Mouse (Mus musculus): ENCODE results near the gene Prps1. TPM values are rescaled to one million over a fixed set of nuclear protein-coding genes. Genes with fewer than 3 reads are reported as not detected.

The Prps1 gene
- polyA plus RNA-seq, 1 experiment: 10.2 TPM

DNA sequence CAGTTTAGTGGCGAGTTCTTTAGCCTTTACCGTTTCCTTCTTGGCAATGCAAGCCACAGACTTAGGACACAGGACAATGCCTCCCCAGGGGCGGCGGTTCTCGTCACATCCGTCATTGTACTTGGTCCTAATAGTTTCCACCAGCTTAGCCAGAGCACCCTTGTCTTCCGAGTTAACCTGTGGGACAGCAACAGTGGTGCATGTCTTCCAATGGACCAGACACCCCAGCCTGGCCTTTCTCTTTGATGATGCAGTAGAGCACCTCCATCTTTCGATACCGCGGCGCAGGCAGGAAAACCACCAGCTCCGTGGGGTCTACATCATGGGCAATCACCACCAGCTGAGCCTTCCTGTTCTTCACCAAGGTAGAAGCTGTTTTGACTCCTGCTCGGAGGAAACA lies 10.9 kb upstream of the Prps1 start:
- H3K4me1 ChIP-seq (ENCODE audit: control insufficient read depth, insufficient read depth, low read length): no peaks in the 10 kb centered on the region; the same call in 1 of the 2 replicates
- no peak overlapping the region for H3K4me3 ChIP-seq (replicated peaks; ENCODE audit: extremely low read depth, low read depth, low read length)
- TF ChIP-seq CTCF (IDR thresholded peaks at IDR 0.05; ENCODE audit: insufficient read depth, low read length): no peak
- no peak for TF ChIP-seq POLR2A (IDR thresholded peaks at IDR 0.05; ENCODE audit: borderline replicate concordance, extremely low read depth, low read depth, low read length)
- WGBS: 71% methylated on average over 13 of the region's 13 CpGs
- no peak for DNase-seq

- DNase-seq: no peak
- no peak overlapping the region for H3K4me3 ChIP-seq (replicated peaks; ENCODE audit: extremely low read depth, low read depth, low read length)
- 45% methylated on average over 3 of the region's 3 CpGs for WGBS
- H3K4me1 ChIP-seq (ENCODE audit: control insufficient read depth, insufficient read depth, low read length): no peaks in the 10 kb centered on the region; the same call in 1 of the 2 replicates
- TF ChIP-seq CTCF (IDR thresholded peaks at IDR 0.05; ENCODE audit: insufficient read depth, low read length): no peak
- no peak for TF ChIP-seq POLR2A (IDR thresholded peaks at IDR 0.05; ENCODE audit: borderline replicate concordance, extremely low read depth, low read depth, low read length)
Measured at GRCm38 (mm10) chrX:140450071-140450470, 6.3 kb upstream of the Prps1 start.

GRCm38 (mm10) chrX:140456751-140457491 lies 508 bp downstream of the Prps1 start:
- H3K4me1 ChIP-seq (ENCODE audit: control insufficient read depth, insufficient read depth, low read length): no peaks in the 10 kb centered on the region
- no peak for TF ChIP-seq CTCF (IDR thresholded peaks at IDR 0.05; ENCODE audit: insufficient read depth, low read length)
- H3K4me3 ChIP-seq (replicated peaks; ENCODE audit: extremely low read depth, low read depth, low read length): peak overlapping the region; percentile 73
- DNase-seq: no peak
- WGBS: 36% methylated on average over 39 of the region's 39 CpGs

DNA sequence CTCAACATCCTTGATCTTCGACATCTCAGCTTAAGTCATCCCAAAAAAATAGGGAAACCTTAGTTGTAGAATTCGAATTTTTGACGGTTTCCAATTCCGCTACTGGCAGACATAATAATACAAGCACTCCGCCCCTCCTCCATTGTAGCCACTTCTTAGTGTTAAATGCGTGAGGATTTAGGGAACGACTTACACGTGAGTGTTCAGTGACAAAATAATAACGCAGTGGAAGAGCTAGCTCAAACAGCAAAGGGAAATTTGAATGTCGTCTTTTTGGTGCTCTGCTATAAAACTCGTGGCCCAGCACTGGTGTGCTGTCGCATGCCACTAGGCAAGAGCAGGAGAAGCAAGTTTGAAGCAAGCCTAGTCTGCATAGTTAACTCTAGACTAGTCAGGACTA lies 1.1 kb downstream of the Prps1 start:
- DNase-seq: no peak
- TF ChIP-seq POLR2A (IDR thresholded peaks at IDR 0.05; ENCODE audit: borderline replicate concordance, extremely low read depth, low read depth, low read length) (no peak), CTCF (IDR thresholded peaks at IDR 0.05; ENCODE audit: insufficient read depth, low read length) (no peak)
- WGBS: 31% methylated on average over 12 of the region's 12 CpGs
- H3K4me3 ChIP-seq (replicated peaks; ENCODE audit: extremely low read depth, low read depth, low read length): peak overlapping the region; percentile 73
- no peaks in the 10 kb centered on the region for H3K4me1 ChIP-seq (ENCODE audit: control insufficient read depth, insufficient read depth, low read length)

DNA sequence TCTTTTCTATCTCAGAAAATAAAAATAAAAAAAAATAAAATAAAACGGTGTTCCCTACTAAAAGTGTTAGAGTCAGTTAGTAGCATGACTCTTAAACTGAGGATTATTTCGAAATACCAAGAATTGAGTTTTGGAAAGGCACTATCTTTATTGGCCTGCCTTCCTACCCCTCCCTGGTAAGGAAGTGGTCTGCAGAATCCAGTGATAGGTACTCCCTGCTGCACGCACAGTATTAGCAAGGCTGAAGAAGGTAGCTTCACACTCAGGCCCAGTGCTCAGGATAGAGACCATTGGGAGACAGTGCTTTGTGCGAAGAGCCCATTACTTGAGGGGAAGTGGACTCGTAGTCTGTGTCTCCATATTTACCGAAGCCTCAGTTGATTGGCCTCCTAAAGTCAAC lies 21.8 kb downstream of the Prps1 start:
- H3K4me3 ChIP-seq (replicated peaks; ENCODE audit: extremely low read depth, low read depth, low read length): no peak overlapping the region

DNA sequence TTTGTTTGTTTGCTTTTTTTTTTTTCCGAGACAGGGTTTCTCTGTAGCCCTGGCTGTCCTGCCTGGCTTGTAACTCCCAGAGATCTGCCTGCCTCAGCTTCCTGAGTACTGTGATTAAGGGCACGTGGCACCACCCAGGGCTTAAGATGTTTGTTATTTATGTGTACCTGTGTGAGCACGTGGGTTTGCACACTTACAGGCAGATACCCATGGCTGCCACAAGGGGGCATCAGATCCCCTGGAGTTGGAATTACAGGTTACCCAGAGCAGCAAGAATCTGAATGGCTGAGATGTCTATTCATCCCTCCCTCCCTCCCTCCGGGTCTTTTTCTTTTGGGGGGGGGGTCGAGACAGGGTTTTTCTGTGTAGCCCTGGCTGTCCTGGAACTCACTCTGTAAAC lies 22.8 kb downstream of the Prps1 start:
- peak; percentile 36 for DNase-seq
- 35% methylated on average over 5 of the region's 5 CpGs for WGBS

More for the DNA sequence above, 21.8 kb downstream of the Prps1 start:
- no peak for TF ChIP-seq POLR2A (IDR thresholded peaks at IDR 0.05; ENCODE audit: borderline replicate concordance, extremely low read depth, low read depth, low read length)
- TF ChIP-seq CTCF (IDR thresholded peaks at IDR 0.05; ENCODE audit: insufficient read depth, low read length): no peak
- 81% methylated on average over 6 of the region's 6 CpGs for WGBS
- DNase-seq: no peak
- no peaks in the 10 kb centered on the region for H3K4me1 ChIP-seq (ENCODE audit: control insufficient read depth, insufficient read depth, low read length)

GRCm38 (mm10) chrX:140489174-140489573 lies 32.8 kb downstream of the Prps1 start:
- no peak for TF ChIP-seq POLR2A (IDR thresholded peaks at IDR 0.05; ENCODE audit: borderline replicate concordance, extremely low read depth, low read depth, low read length)
- no peak for TF ChIP-seq CTCF (IDR thresholded peaks at IDR 0.05; ENCODE audit: insufficient read depth, low read length)
- WGBS: 98% methylated on average over 1 of the region's 1 CpGs

More for the DNA sequence above, 22.8 kb downstream of the Prps1 start:
- H3K4me1 ChIP-seq (ENCODE audit: control insufficient read depth, insufficient read depth, low read length): no peaks in the 10 kb centered on the region
- TF ChIP-seq POLR2A (IDR thresholded peaks at IDR 0.05; ENCODE audit: borderline replicate concordance, extremely low read depth, low read depth, low read length) (no peak), CTCF (IDR thresholded peaks at IDR 0.05; ENCODE audit: insufficient read depth, low read length) (peak; percentile 73)
- H3K4me3 ChIP-seq (replicated peaks; ENCODE audit: extremely low read depth, low read depth, low read length): no peak overlapping the region

DNA sequence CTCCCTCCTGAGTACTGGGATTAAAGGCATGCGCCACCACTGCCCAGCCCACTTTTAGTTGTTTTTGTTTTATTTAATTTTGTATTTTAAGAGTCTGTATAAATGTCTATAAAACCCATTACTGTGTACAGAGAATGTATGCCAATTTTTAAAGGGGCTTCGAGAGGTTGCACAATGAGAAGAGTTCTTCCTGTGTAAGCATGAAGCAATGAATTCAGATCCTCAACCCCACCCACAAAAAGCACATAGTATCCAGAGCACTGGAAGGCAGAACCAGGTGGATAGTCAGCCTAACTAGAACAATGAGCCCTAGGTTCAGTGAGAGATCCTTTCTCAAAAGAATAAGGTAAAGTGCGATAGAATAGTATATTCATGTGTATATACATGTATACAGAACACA lies 33.8 kb downstream of the Prps1 start:
- TF ChIP-seq POLR2A (IDR thresholded peaks at IDR 0.05; ENCODE audit: borderline replicate concordance, extremely low read depth, low read depth, low read length) (no peak), CTCF (IDR thresholded peaks at IDR 0.05; ENCODE audit: insufficient read depth, low read length) (no peak)
- no peak for DNase-seq
- Histone ChIP-seq H3K4me1 (ENCODE audit: control insufficient read depth, insufficient read depth, low read length) (no peaks in the 10 kb centered on the region; the same call in 1 of the 2 replicates), H3K4me3 (replicated peaks; ENCODE audit: extremely low read depth, low read depth, low read length) (no peak overlapping the region)
- WGBS: 82% methylated on average over 3 of the region's 3 CpGs

More at GRCm38 (mm10) chrX:140489174-140489573, 32.8 kb downstream of the Prps1 start:
- no peak overlapping the region for H3K4me3 ChIP-seq (replicated peaks; ENCODE audit: extremely low read depth, low read depth, low read length)
- no peak for DNase-seq
- no peaks in the 10 kb centered on the region; the same call in 1 of the 2 replicates for H3K4me1 ChIP-seq (ENCODE audit: control insufficient read depth, insufficient read depth, low read length)

- WGBS: 49% methylated on average over 10 of the region's 10 CpGs
- no peak overlapping the region for H3K4me3 ChIP-seq (replicated peaks; ENCODE audit: extremely low read depth, low read depth, low read length)
- TF ChIP-seq POLR2A (IDR thresholded peaks at IDR 0.05; ENCODE audit: borderline replicate concordance, extremely low read depth, low read depth, low read length) (no peak), CTCF (IDR thresholded peaks at IDR 0.05; ENCODE audit: insufficient read depth, low read length) (peak; percentile 48)
- H3K4me1 ChIP-seq (ENCODE audit: control insufficient read depth, insufficient read depth, low read length): no peaks in the 10 kb centered on the region; the same call in 1 of the 2 replicates
- peak; percentile 19 for DNase-seq
Measured at GRCm38 (mm10) chrX:140491884-140492571, 35.6 kb downstream of the Prps1 start.
